Mouse (Mus musculus): ENCODE measurements at regions not wholly inside any gene's neighbourhood (a gene's known extent, or its start where the extent isn't known, plus 50 kb on each side); places are given as distances from the start of the nearest gene placed in this dataset.
"Not testable (repeated sequence)": the region's sequence is repeated elsewhere in the genome, so short reads cannot be mapped to it uniquely, and the experiment has no call there.

DNA sequence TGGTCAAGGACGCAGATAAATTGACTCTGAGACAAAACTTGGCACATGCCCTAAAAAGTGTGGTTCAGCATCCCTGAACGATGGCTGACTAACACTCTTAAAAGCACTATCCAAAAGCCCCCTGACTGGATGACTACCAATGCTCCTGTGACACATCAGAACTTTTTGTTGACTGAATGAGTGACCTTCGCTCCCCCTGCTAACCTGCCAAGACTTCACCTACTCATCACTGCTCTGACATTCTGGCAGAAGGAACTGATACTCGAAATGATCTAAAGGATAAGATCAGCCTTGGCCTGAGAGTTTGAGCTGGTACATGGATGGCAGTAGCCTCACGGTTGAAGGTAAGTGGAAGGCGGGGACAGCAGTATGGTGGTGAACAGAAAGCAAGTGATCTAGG, 62.4 kb upstream of the Tgm3 start:
- DNase-seq (ENCODE audit: low spot score in 2 of 2) = not testable (repeated sequence)

DNA sequence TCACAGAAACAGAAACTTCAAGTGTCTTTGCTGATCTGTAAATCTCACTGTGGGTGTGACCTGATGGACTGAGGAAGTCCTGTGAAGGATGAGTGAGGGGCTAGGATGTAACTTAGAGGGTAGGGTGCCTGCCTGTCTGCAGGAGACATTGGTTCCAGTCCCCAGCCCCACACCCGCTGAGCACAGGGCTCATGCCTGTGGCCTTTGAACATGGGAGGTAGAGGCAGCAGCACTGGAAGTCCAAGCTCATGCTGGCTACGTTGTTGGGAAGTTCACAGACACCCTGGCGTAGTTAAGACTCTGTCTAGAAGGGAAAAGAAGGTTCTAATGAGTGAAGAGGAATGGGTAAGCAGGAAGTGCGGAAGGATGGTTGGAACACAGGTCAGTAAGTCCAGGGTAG, 59.7 kb upstream of the Tgm3 start:
- no peak for DNase-seq (ENCODE audit: low spot score in 2 of 2)

DNA sequence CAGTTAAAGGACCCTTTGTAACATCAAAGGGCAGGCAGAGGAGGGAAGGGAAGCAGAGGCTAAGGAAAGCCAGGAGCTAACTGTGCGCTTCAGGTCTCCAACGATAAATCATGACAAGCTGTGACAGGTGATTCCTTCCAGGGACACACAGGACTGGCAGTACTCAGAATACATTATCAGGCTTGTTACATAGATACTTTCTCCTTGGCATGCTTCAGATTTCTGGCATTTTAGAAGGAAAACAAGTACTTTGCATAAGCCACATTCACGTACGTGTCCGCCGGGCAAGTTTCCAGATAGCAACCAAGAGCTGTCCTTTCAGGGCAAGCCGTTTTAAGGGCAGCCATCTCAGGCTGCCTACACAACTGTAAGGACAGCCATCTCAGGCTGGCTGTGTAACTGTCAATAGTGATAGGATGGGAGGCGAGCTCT, 56.9 kb upstream of the Tgm3 start:
- no peak for DNase-seq (ENCODE audit: low spot score in 2 of 2)

DNA sequence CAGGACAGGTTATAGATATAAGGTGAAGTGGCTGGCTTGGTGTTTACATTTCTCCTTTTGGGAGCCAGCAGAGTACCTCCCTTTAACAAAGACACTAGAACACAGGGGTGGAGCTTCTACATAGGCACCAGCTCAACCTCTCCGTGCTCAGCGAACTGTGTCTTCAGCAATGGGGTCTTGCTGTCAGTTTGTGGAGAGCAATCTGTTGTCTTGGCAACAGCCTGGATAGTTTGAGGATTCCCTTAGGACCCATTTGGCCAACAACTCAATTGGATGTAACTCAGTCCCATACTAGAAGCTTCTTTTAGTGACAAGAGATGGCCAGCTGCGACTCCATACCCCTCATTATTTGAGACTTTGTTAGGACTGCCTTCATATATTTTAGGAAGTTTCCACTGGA, 54.0 kb upstream of the Tgm3 start:
- no peak for DNase-seq (ENCODE audit: low spot score in 2 of 2)

DNA sequence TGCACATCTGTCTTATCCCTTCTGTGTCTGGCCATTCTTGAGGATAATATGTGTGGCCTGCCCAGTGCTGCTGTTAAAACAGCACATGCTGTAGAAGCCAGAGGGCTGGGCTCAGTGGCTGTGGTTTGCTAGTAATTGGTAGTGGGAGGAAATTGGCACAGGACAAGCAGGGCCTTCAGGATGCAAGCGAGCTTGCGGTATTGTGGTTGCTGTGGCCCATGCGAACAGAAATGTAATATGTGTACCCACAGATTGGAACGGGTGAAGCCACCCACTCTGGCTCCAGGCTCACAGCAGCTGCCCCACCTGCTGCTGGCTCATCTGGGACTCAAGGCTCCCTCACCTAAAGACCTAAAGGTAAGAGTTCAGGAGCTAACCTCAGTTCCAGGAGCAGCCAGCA, 51.8 kb upstream of the Tgm3 start:
- DNase-seq (ENCODE audit: low spot score in 2 of 2) = peak; percentile 18 to 23

DNA sequence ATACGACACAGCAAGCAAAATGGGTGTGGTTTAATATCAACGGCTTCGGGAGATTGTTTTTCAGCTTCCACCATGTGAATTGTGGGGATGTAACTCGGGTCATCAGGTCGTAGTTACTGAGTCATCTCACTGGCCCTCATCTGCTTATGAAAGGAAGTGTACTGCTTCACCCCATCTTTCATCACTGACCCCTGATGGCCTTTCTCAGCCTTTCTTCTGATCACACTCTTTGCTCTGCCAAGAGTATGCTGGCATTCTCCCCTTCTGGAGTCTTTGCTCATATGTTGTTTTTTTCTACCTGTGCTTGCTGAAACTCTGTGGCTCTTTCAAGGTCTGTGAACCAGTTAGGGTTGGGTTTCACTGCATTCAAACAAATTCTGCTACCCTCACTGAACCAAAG, 50.6 kb upstream of the Tgm3 start:
- DNase-seq (ENCODE audit: low spot score in 2 of 2) = no peak
